Mouse (Mus musculus): ENCODE measurements around the gene Ankrd13a. TPM values are rescaled to one million over a fixed set of nuclear protein-coding genes. Genes with fewer than 3 reads are reported as not detected.

Ankrd13a gene
- polyA plus RNA-seq, 1 experiment from 2014 or later = 49.8 TPM

- 90% methylated on average over 8 of the region's 8 CpGs for WGBS
- H3K4me3 ChIP-seq (replicated peaks) = no peak overlapping the region
- no peaks in the 10 kb centered on the region for H3K9me3 ChIP-seq (replicated peaks)
- no peaks in the 10 kb centered on the region for H3K27me3 ChIP-seq
- H3K4me1 ChIP-seq = peaks cover 28% of the 10 kb centered on the region
- no peak overlapping the region for H3K4me2 ChIP-seq
- no peak overlapping the region for H3K9ac ChIP-seq
- peaks cover 21% of the 10 kb centered on the region for H3K36me3 ChIP-seq
- no peak overlapping the region for H3K27ac ChIP-seq
- ATAC-seq (replicated peaks; ENCODE audit: low FRiP score) = no peak
These were observed 4.7 kb upstream of the Ankrd13a start for GRCm38 (mm10) chr5:114769786-114770185.

DNA sequence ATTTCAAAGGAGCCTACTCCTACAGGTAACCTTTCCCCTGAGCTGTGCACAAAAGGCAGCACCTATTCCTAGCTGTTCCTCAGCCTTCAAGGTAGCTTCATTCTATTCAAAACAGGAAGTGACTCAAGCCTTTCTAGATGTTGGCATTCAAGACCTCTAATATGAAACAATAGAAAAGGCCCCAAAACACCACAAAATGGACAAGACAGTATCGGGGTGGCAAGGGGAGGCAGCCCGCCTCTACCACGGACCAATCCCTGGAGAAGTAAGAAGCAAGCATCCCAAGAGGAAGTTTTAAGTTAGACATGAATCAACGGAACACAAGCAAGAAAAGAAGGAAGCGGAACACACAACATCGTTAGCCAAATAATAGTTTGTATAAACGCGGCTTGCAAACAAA, 2.7 kb upstream of the Ankrd13a start:
- Histone ChIP-seq H3K4me1 (peaks cover 39% of the 10 kb centered on the region), H3K27ac (no peak overlapping the region), H3K4me3 (replicated peaks) (peak overlapping the region; percentile 99), H3K27me3 (no peaks in the 10 kb centered on the region), H3K4me2 (peak overlapping the region; percentile 90), H3K9me3 (replicated peaks) (no peaks in the 10 kb centered on the region), H3K36me3 (0 out of 2 replicates have a peak, but pooled peaks cover 6% of the 10 kb centered on the region), H3K9ac (peak overlapping the region; percentile 97; the same call in 1 of the 2 replicates)
- ATAC-seq (replicated peaks; ENCODE audit: low FRiP score) = no peak
- WGBS = 68% methylated on average over 8 of the region's 8 CpGs

DNA sequence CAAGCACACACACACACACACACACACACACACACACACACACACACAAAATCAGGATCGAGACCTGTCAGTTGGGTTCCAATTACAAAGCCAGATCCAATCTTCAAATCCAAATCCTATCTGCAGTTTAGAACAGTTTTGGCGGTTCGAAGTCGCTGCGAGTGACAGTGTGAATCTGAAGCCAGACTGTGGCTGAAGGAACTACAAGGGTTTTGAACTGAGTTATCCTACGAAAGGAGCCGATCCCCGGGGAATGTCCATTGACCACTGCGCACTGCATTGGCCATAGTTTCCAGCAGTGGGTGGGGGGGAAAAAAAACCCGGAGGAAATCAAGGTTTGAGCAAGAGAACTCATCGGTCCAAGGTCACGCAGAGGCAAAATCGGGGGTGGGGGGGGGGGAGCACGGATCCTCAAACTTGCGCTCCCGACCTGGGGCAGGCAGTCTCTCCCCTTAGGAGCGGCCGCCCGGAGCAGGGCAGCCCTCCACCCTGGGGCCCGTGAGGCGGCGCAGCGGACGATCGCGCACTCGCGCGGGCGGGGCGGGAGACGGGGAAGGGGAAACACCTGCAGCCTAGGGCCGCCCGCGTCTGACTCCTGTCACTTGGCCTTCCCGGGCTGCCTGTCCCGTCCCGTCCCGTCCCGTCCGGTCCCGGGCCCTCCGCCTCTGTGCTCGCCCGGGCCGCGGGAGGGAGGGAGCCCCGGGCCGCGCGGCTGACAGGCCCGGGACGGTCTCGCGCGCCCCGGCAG, 1.8 kb upstream of the Ankrd13a start:
- Histone ChIP-seq H3K27me3 (no peaks in the 10 kb centered on the region), H3K27ac (peak overlapping the region; percentile 91), H3K4me2 (peak overlapping the region; percentile 90), H3K4me3 (replicated peaks) (peak overlapping the region; percentile 99), H3K9me3 (replicated peaks) (no peaks in the 10 kb centered on the region), H3K36me3 (0 out of 2 replicates have a peak, but pooled peaks cover 6% of the 10 kb centered on the region), H3K4me1 (peaks cover 37% of the 10 kb centered on the region), H3K9ac (peak overlapping the region; percentile 97)
- peak; percentile 65 for ATAC-seq (replicated peaks; ENCODE audit: low FRiP score)
- WGBS = 2% methylated on average over 34 of the region's 57 CpGs

- H3K27ac ChIP-seq = peak overlapping the region; percentile 91
- H3K4me1 ChIP-seq = peaks cover 34% of the 10 kb centered on the region
- peak overlapping the region; percentile 99 for H3K4me3 ChIP-seq (replicated peaks)
- 0 out of 2 replicates have a peak, but pooled peaks cover 6% of the 10 kb centered on the region for H3K36me3 ChIP-seq
- H3K27me3 ChIP-seq = no peaks in the 10 kb centered on the region
- WGBS = under 1% methylated on average over 38 of the region's 52 CpGs
- no peaks in the 10 kb centered on the region for H3K9me3 ChIP-seq (replicated peaks)
- peak; percentile 80 for ATAC-seq (replicated peaks; ENCODE audit: low FRiP score)
- H3K4me2 ChIP-seq = peak overlapping the region; percentile 90
- peak overlapping the region; percentile 97 for H3K9ac ChIP-seq
These were observed 1.2 kb upstream of the Ankrd13a start for GRCm38 (mm10) chr5:114773211-114773710.

DNA sequence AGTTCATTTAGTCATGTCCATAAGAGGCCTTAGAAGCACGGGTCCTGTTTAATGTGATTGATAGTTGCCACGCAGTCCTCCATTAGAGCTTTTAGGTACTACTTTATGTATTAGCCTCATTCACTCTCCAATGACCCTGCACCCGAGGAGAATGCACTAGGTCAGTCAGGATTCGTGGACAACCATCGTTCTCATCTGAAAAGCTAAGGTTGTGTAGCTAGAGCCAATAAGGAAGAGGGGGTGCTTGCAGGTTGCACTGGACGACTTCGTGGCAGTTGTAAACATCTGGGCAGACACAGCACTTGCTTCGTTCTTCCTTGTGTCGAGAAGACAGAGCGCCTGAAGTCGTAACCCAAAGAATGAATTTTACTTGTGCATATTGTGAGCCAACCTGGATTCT, 697 bp upstream of the Ankrd13a start:
- peak overlapping the region; percentile 90 for H3K4me2 ChIP-seq
- H3K4me3 ChIP-seq (replicated peaks) = peak overlapping the region; percentile 99
- 0 out of 2 replicates have a peak, but pooled peaks cover 6% of the 10 kb centered on the region for H3K36me3 ChIP-seq
- peak overlapping the region; percentile 91 for H3K27ac ChIP-seq
- 2% methylated on average over 11 of the region's 11 CpGs for WGBS
- ATAC-seq (replicated peaks; ENCODE audit: low FRiP score) = no peak
- H3K4me1 ChIP-seq = peaks cover 32% of the 10 kb centered on the region
- H3K9me3 ChIP-seq (replicated peaks) = no peaks in the 10 kb centered on the region
- H3K9ac ChIP-seq = peak overlapping the region; percentile 97
- H3K27me3 ChIP-seq = no peaks in the 10 kb centered on the region

GRCm38 (mm10) chr5:114775056-114775979, 841 bp downstream of the Ankrd13a start, which contains the start of gene Git2:
Git2 (minus strand) TSS chr5:114775517.
- Histone ChIP-seq H3K36me3 (no peaks in the 10 kb centered on the region), H3K27ac (peak within 1 kb of the TSS; percentile 91), H3K4me1 (peaks cover 44% of the 10 kb centered on the region), H3K4me3 (replicated peaks) (peak within 1 kb of the TSS; percentile 99), H3K9me3 (replicated peaks) (no peaks in the 10 kb centered on the region), H3K4me2 (peak within 1 kb of the TSS; percentile 90), H3K27me3 (no peaks in the 10 kb centered on the region), H3K9ac (peak within 1 kb of the TSS; percentile 97)
- ATAC-seq (replicated peaks; ENCODE audit: low FRiP score) = peak; percentile 9
- WGBS = under 1% methylated on average over 50 of the region's 63 CpGs

- Histone ChIP-seq H3K27ac (no peak overlapping the region), H3K4me2 (peak overlapping the region; percentile 90), H3K4me3 (replicated peaks) (peak overlapping the region; percentile 99), H3K9me3 (replicated peaks) (no peaks in the 10 kb centered on the region), H3K4me1 (peaks cover 47% of the 10 kb centered on the region), H3K36me3 (no peaks in the 10 kb centered on the region), H3K9ac (peak overlapping the region; percentile 97; the same call in 1 of the 2 replicates), H3K27me3 (no peaks in the 10 kb centered on the region)
- ATAC-seq (replicated peaks; ENCODE audit: low FRiP score) = no peak
- 57% methylated on average over 7 of the region's 7 CpGs for WGBS
These were observed 1.7 kb downstream of the Ankrd13a start for GRCm38 (mm10) chr5:114776174-114776573.

GRCm38 (mm10) chr5:114779956-114780489, 5.5 kb downstream of the Ankrd13a start:
- no peak overlapping the region for H3K4me3 ChIP-seq (replicated peaks)
- no peak overlapping the region for H3K9ac ChIP-seq
- H3K4me1 ChIP-seq = peaks cover 49% of the 10 kb centered on the region
- H3K4me2 ChIP-seq = no peak overlapping the region
- 38% methylated on average over 7 of the region's 7 CpGs for WGBS
- no peak for ATAC-seq (replicated peaks; ENCODE audit: low FRiP score)
- no peak overlapping the region for H3K27ac ChIP-seq
- H3K9me3 ChIP-seq (replicated peaks) = no peaks in the 10 kb centered on the region
- no peaks in the 10 kb centered on the region for H3K36me3 ChIP-seq
- no peaks in the 10 kb centered on the region for H3K27me3 ChIP-seq

DNA sequence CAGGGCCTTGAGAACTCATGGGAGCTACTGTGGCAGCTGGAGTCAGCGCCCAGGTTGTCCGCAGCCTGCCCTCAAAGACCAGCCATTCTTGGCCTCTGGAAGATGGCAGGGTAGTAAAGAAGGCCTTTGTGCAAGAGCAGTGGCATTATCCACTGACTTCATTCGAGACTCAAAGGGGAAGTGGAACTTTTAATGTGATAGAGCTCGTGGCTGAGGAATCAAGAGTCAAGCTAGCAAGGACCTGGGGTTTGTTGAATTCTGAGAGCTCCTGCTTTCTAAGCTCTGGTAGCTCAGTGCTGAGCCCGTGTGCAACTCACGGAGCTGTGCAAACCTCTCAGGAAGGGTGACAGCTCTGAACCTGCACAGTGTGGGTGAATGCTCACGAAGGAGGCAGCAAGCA, 6.4 kb downstream of the Ankrd13a start:
- no peak overlapping the region for H3K27ac ChIP-seq
- peaks cover 41% of the 10 kb centered on the region for H3K4me1 ChIP-seq
- no peaks in the 10 kb centered on the region for H3K9me3 ChIP-seq (replicated peaks)
- peaks cover 6% of the 10 kb centered on the region; the same call in 1 of the 2 replicates for H3K36me3 ChIP-seq
- H3K4me2 ChIP-seq = no peak overlapping the region
- WGBS = 88% methylated on average over 7 of the region's 7 CpGs
- no peak overlapping the region for H3K9ac ChIP-seq
- no peaks in the 10 kb centered on the region for H3K27me3 ChIP-seq
- H3K4me3 ChIP-seq (replicated peaks) = no peak overlapping the region
- ATAC-seq (replicated peaks; ENCODE audit: low FRiP score) = no peak

DNA sequence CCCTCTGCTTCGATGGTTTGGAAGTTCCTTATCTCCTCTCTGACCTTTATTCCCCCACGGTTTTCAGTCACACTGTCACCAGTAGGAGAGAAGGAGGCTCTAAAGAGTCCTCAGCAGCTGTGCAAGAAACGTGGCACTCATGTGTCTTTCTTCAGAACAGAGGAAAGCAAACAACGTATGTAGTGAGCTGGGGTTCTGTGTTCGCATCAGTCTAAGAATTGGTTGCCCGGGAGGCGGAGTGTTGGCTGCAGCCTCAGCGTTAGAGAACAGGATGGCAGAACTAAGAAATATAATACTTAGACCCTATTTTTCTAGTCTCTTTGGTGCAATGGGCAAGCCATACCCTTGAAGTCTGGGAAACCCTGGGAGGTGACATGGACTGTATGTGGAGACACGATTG, 8.5 kb downstream of the Ankrd13a start:
- Histone ChIP-seq H3K27me3 (no peaks in the 10 kb centered on the region), H3K9me3 (replicated peaks) (no peaks in the 10 kb centered on the region), H3K9ac (no peak overlapping the region), H3K4me3 (replicated peaks) (no peak overlapping the region), H3K27ac (no peak overlapping the region), H3K4me1 (peaks cover 33% of the 10 kb centered on the region), H3K36me3 (peaks cover 25% of the 10 kb centered on the region), H3K4me2 (no peak overlapping the region)
- ATAC-seq (replicated peaks; ENCODE audit: low FRiP score) = no peak
- 77% methylated on average over 9 of the region's 9 CpGs for WGBS

DNA sequence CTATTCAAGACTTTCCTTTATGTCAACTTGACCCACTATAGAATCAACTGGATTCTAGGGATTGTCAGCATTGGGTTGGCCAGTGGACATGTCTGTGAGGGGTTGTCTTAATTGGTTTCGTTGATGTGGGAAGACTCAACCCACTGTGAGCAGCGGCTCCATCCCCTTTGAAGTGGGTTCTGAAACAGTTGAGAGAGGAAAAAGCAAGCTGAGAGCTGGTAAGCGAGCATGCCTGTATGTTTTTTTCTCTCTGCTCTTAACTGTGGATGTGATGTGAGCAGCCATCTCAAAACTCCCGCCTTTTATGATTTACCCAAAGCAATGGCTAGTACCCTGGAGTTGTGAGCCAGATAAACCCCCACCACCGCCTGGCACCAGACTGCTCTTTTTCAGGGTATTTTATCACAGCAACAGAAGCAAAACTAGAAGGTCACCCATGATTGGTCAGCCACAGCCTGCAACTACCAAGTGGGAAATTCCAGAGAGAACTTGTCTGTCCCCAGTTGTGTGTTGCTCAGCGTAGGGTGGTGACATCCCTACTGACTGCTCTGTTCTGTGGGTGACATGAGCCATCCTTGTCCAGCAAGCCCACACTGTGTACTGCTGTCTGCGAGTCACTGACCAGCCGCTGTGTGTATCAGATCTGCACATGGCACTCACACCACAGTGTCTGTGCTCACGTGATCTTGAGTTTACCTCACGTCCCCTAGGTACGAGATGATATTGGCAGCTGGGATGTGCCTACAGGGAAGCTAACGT, 9.1 kb downstream of the Ankrd13a start:
- 82% methylated on average over 12 of the region's 12 CpGs for WGBS
- Histone ChIP-seq H3K9ac (no peak overlapping the region), H3K27ac (no peak overlapping the region), H3K4me1 (peaks cover 33% of the 10 kb centered on the region), H3K9me3 (replicated peaks) (no peaks in the 10 kb centered on the region), H3K27me3 (no peaks in the 10 kb centered on the region), H3K4me3 (replicated peaks) (no peak overlapping the region), H3K36me3 (peaks cover 31% of the 10 kb centered on the region), H3K4me2 (no peak overlapping the region)
- ATAC-seq (replicated peaks; ENCODE audit: low FRiP score) = 0 out of 2 replicates have a peak, but pooled peaks have one; percentile 27
